Mouse (Mus musculus) yolk sac, embryonic 10.5 days (tissue): ENCODE data around the gene Tex19.2.

Experiments
- DNase-seq: peaks from one replicate; pipeline ENCODE4 v3.0.0-alpha.2; 2017; ENCODE audit warnings: low spot score

The Tex19.2 gene

GRCm38 (mm10) chr11:121118577-121118976 lies at the start of gene Tex19.2:
Gene Tex19.2, minus strand, starts transcription at chr11:121118677.
- DNase-seq, result no peak

- no peak for DNase-seq
These were observed 45.3 kb upstream of the Tex19.2 start for GRCm38 (mm10) chr11:121163751-121164150.

GRCm38 (mm10) chr11:121160636-121161346 lies 42.3 kb upstream of the Tex19.2 start:
- no peak for DNase-seq

GRCm38 (mm10) chr11:121159971-121160370 lies 41.5 kb upstream of the Tex19.2 start, which contains the start of gene Uts2r:
Gene Uts2r, plus strand, starts transcription at chr11:121160271.
- DNase-seq, result no peak

GRCm38 (mm10) chr11:121156411-121156891 lies 38.0 kb upstream of the Tex19.2 start:
- no peak for DNase-seq

GRCm38 (mm10) chr11:121154203-121154602 lies 35.7 kb upstream of the Tex19.2 start:
- no peak for DNase-seq

- DNase-seq, result no peak
These were observed 29.7 kb upstream of the Tex19.2 start for GRCm38 (mm10) chr11:121148193-121148592.

GRCm38 (mm10) chr11:121145865-121146264 lies 27.4 kb upstream of the Tex19.2 start, which contains the start of gene Tex19.1:
Gene Tex19.1, plus strand, starts transcription at chr11:121146143.
- peak; percentile 58 for DNase-seq

- peak; percentile 76 for DNase-seq
These were observed 25.0 kb upstream of the Tex19.2 start for GRCm38 (mm10) chr11:121143325-121144015.

- DNase-seq, result no peak
These were observed 20.3 kb upstream of the Tex19.2 start for GRCm38 (mm10) chr11:121138732-121139131.

GRCm38 (mm10) chr11:121137682-121138081 lies 19.2 kb upstream of the Tex19.2 start:
- DNase-seq, result no peak

- DNase-seq, result no peak
These were observed 16.1 kb upstream of the Tex19.2 start for GRCm38 (mm10) chr11:121134600-121134999.

GRCm38 (mm10) chr11:121129616-121130015 lies 11.1 kb upstream of the Tex19.2 start:
- no peak for DNase-seq

GRCm38 (mm10) chr11:121127441-121127840 lies 9.0 kb upstream of the Tex19.2 start:
- DNase-seq, result no peak

GRCm38 (mm10) chr11:121126395-121126794 lies 7.9 kb upstream of the Tex19.2 start:
- DNase-seq, result no peak

GRCm38 (mm10) chr11:121125522-121126172 lies 7.2 kb upstream of the Tex19.2 start:
- DNase-seq, result no peak

- DNase-seq, result no peak
These were observed 5.0 kb upstream of the Tex19.2 start for GRCm38 (mm10) chr11:121123438-121123837.

- no peak for DNase-seq
These were observed 3.7 kb upstream of the Tex19.2 start for GRCm38 (mm10) chr11:121122024-121122670.

GRCm38 (mm10) chr11:121121151-121121550 lies 2.7 kb upstream of the Tex19.2 start:
- no peak for DNase-seq

GRCm38 (mm10) chr11:121118106-121118505 lies 371 bp downstream of the Tex19.2 start:
- DNase-seq, result no peak

- DNase-seq, result no peak
These were observed 6.2 kb downstream of the Tex19.2 start for GRCm38 (mm10) chr11:121112091-121112775.

GRCm38 (mm10) chr11:121111601-121112000 lies 6.9 kb downstream of the Tex19.2 start:
- no peak for DNase-seq
